Mouse (Mus musculus): ENCODE data around the gene Hoxa10. TPM values are rescaled to one million over a fixed set of nuclear protein-coding genes. Genes with fewer than 3 reads are reported as not detected.

Hoxa10 gene
- polyA plus RNA-seq, 1 experiment from 2014 or later, result 0.40 TPM

- Histone ChIP-seq H3K4me2 (no peak overlapping the region), H3K36me3 (no peaks in the 10 kb centered on the region), H3K27me3 (peaks cover 91% of the 10 kb centered on the region), H3K4me1 (replicated peaks) (no peaks in the 10 kb centered on the region), H3K4me3 (no peak overlapping the region), H3K27ac (replicated peaks) (no peak overlapping the region), H3K9ac (no peak overlapping the region), H3K9me3 (no peaks in the 10 kb centered on the region)
- WGBS, result under 1% methylated on average over 18 of the region's 18 CpGs
- ATAC-seq (ENCODE audit: low FRiP score, low read depth), result no peak
Observed at GRCm38 (mm10) chr6:52231885-52232567, 8.6 kb downstream of the Hoxa10 start.

- Histone ChIP-seq H3K27me3 (peaks cover 91% of the 10 kb centered on the region), H3K4me3 (no peak within 1 kb of the TSS), H3K27ac (replicated peaks) (no peak within 1 kb of the TSS), H3K4me2 (no peak within 1 kb of the TSS), H3K4me1 (replicated peaks) (no peaks in the 10 kb centered on the region), H3K9me3 (no peaks in the 10 kb centered on the region), H3K9ac (no peak within 1 kb of the TSS), H3K36me3 (no peaks in the 10 kb centered on the region)
- ATAC-seq (ENCODE audit: low FRiP score, low read depth), result no peak
- WGBS, result under 1% methylated on average over 23 of the region's 36 CpGs
Observed at GRCm38 (mm10) chr6:52230516-52231165, 10.0 kb downstream of the Hoxa10 start, which contains the start of gene Hoxa9. TSS of gene Hoxa9 (minus strand) at chr6:52231089.

- no peak overlapping the region for H3K27ac ChIP-seq (replicated peaks)
- H3K4me1 ChIP-seq (replicated peaks), result no peaks in the 10 kb centered on the region
- no peak overlapping the region for H3K9ac ChIP-seq
- H3K4me3 ChIP-seq, result no peak overlapping the region
- H3K27me3 ChIP-seq, result peaks cover 91% of the 10 kb centered on the region
- H3K4me2 ChIP-seq, result no peak overlapping the region
- H3K9me3 ChIP-seq, result no peaks in the 10 kb centered on the region
- WGBS, result 2% methylated on average over 44 of the region's 44 CpGs
- no peaks in the 10 kb centered on the region for H3K36me3 ChIP-seq
- no peak for ATAC-seq (ENCODE audit: low FRiP score, low read depth)
Observed at GRCm38 (mm10) chr6:52229558-52230416, 10.9 kb downstream of the Hoxa10 start.

- Histone ChIP-seq H3K4me2 (no peak overlapping the region), H3K27me3 (peaks cover 91% of the 10 kb centered on the region), H3K9ac (no peak overlapping the region), H3K9me3 (no peaks in the 10 kb centered on the region), H3K4me1 (replicated peaks) (no peaks in the 10 kb centered on the region), H3K36me3 (no peaks in the 10 kb centered on the region), H3K27ac (replicated peaks) (no peak overlapping the region), H3K4me3 (no peak overlapping the region)
- ATAC-seq (ENCODE audit: low FRiP score, low read depth), result no peak
- WGBS, result under 1% methylated on average over 38 of the region's 38 CpGs
Observed at GRCm38 (mm10) chr6:52228475-52229465, 11.9 kb downstream of the Hoxa10 start.

- Histone ChIP-seq H3K9me3 (no peaks in the 10 kb centered on the region), H3K4me2 (no peak overlapping the region), H3K36me3 (no peaks in the 10 kb centered on the region), H3K4me1 (replicated peaks) (no peaks in the 10 kb centered on the region), H3K4me3 (no peak overlapping the region), H3K27ac (replicated peaks) (no peak overlapping the region), H3K9ac (no peak overlapping the region), H3K27me3 (peaks cover 91% of the 10 kb centered on the region)
- no peak for ATAC-seq (ENCODE audit: low FRiP score, low read depth)
- WGBS, result 3% methylated on average over 11 of the region's 11 CpGs
Observed at GRCm38 (mm10) chr6:52227470-52228222, 13.0 kb downstream of the Hoxa10 start.

- WGBS, result 4% methylated on average over 26 of the region's 26 CpGs
- H3K4me3 ChIP-seq, result no peak overlapping the region
- no peak overlapping the region for H3K27ac ChIP-seq (replicated peaks)
- no peaks in the 10 kb centered on the region for H3K9me3 ChIP-seq
- ATAC-seq (ENCODE audit: low FRiP score, low read depth), result no peak
- H3K9ac ChIP-seq, result no peak overlapping the region
- H3K36me3 ChIP-seq, result no peaks in the 10 kb centered on the region
- peaks cover 3% of the 10 kb centered on the region for H3K4me1 ChIP-seq (replicated peaks)
- H3K4me2 ChIP-seq, result no peak overlapping the region
- H3K27me3 ChIP-seq, result peaks cover 91% of the 10 kb centered on the region
Observed at GRCm38 (mm10) chr6:52226569-52227257, 13.9 kb downstream of the Hoxa10 start.

GRCm38 (mm10) chr6:52225612-52226568, 14.8 kb downstream of the Hoxa10 start:
- Histone ChIP-seq H3K4me2 (no peak overlapping the region), H3K4me3 (no peak overlapping the region)
- no peak for ATAC-seq (ENCODE audit: low FRiP score, low read depth)

GRCm38 (mm10) chr6:52224895-52225611, 15.6 kb downstream of the Hoxa10 start:
- Histone ChIP-seq H3K27me3 (peaks cover 98% of the 10 kb centered on the region), H3K9ac (no peak overlapping the region), H3K36me3 (no peaks in the 10 kb centered on the region), H3K4me3 (no peak overlapping the region), H3K9me3 (no peaks in the 10 kb centered on the region), H3K4me2 (no peak overlapping the region), H3K4me1 (replicated peaks) (peaks cover 8% of the 10 kb centered on the region), H3K27ac (replicated peaks) (no peak overlapping the region)
- no peak for ATAC-seq (ENCODE audit: low FRiP score, low read depth)
- under 1% methylated on average over 33 of the region's 36 CpGs for WGBS

More at GRCm38 (mm10) chr6:52225612-52226568, 14.8 kb downstream of the Hoxa10 start:
- Histone ChIP-seq H3K36me3 (no peaks in the 10 kb centered on the region), H3K9me3 (no peaks in the 10 kb centered on the region), H3K27ac (replicated peaks) (no peak overlapping the region), H3K9ac (no peak overlapping the region), H3K27me3 (peaks cover 95% of the 10 kb centered on the region), H3K4me1 (replicated peaks) (peaks cover 8% of the 10 kb centered on the region)
- WGBS, result 2% methylated on average over 69 of the region's 69 CpGs
